Mouse (Mus musculus) neural tube, embryonic 12.5 days (tissue): ENCODE data around the gene Barx1. TPM values are rescaled to one million over a fixed set of nuclear protein-coding genes. Genes with fewer than 3 reads are reported as not detected.

Source experiments
- ATAC-seq: fragments of 200-750 bp; cut with Nextera tagmentation; 2 replicates; pipeline ENCODE4 v1.8.0; 2017; ENCODE audit warnings: low read depth, mild to moderate bottlenecking, moderate TSS enrichment, moderate library complexity; ENCODE audit not compliant: low FRiP score
- H3K27ac ChIP-seq: fragments of 300-500 bp; sonication (generic); 2 replicates; pipeline ENCODE4 v1.5.1; 2016
- H3K27me3 ChIP-seq: fragments of 300-500 bp; sonication (generic); replicated peaks from 2 replicates; pipeline ENCODE4 v1.6.1; 2016; ENCODE audit warnings: mild to moderate bottlenecking
- H3K36me3 ChIP-seq: fragments of 300-500 bp; sonication (generic); 2 replicates; pipeline ENCODE4 v1.6.1; 2016; ENCODE audit warnings: mild to moderate bottlenecking
- H3K4me1 ChIP-seq: fragments of 300-500 bp; sonication (generic); 2 replicates; pipeline ENCODE4 v1.6.1; 2016
- H3K4me2 ChIP-seq: fragments of 300-500 bp; sonication (generic); replicated peaks from 2 replicates; pipeline ENCODE4 v1.6.1; 2016; ENCODE audit warnings: mild to moderate bottlenecking
- H3K4me3 ChIP-seq: fragments of 300-500 bp; sonication (generic); 2 replicates; pipeline ENCODE4 v1.5.1; 2016
- H3K9ac ChIP-seq: fragments of 300-500 bp; sonication (generic); 2 replicates; pipeline ENCODE4 v1.6.1; 2016; ENCODE audit warnings: mild to moderate bottlenecking
- H3K9me3 ChIP-seq: fragments of 300-500 bp; sonication (generic); 2 replicates; pipeline ENCODE4 v1.6.1; 2016; ENCODE audit warnings: mild to moderate bottlenecking
- WGBS: fragments of 180-500 bp; shearing (Covaris S2); methylation state at CpG from one replicate; pipeline ENCODE4 v1.1.7; 2016; 5-methylcytosine and 5-hydroxymethylcytosine counted together
- polyA plus RNA-seq: library from polyadenylated mRNA; unstranded; fragments of >200 nt; fragmentation: Nextera tagmentation; extraction: Ambion mirVana; gene quantifications from 2 replicates; pipeline ENCODE4 v1.2.1, GENCODE M21; 2016

The Barx1 gene
- polyA plus RNA-seq: 0.14 TPM in 1 of 2 replicates, not detected in the other

GRCm38 (mm10) chr13:48662431-48663143 is at the start of gene Barx1:
TSS of gene Barx1 (plus strand) at chr13:48662998.
- 0 out of 2 replicates have a peak within 1 kb of the TSS, but pooled peaks have one; percentile 8 for H3K9ac ChIP-seq
- WGBS: under 1% methylated on average over 62 of the region's 73 CpGs
- no peaks in the 10 kb centered on the region for H3K36me3 ChIP-seq
- no peak within 1 kb of the TSS for H3K27ac ChIP-seq
- H3K9me3 ChIP-seq: no peaks in the 10 kb centered on the region
- peak within 1 kb of the TSS; percentile 36 for H3K4me3 ChIP-seq
- ATAC-seq: peak; percentile 39; the same call in 1 of the 2 replicates
- H3K4me1 ChIP-seq: peaks cover 25% of the 10 kb centered on the region
- H3K4me2 ChIP-seq: peak within 1 kb of the TSS; percentile 65
- peaks cover 97% of the 10 kb centered on the region for H3K27me3 ChIP-seq

- Histone ChIP-seq H3K36me3 (peaks cover 5% of the 10 kb centered on the region), H3K4me2 (no peak overlapping the region), H3K27ac (no peak overlapping the region), H3K9ac (no peak overlapping the region), H3K4me3 (no peak overlapping the region), H3K27me3 (no peaks in the 10 kb centered on the region), H3K9me3 (peaks cover 10% of the 10 kb centered on the region; the same call in 1 of the 2 replicates), H3K4me1 (0 out of 2 replicates have a peak, but pooled peaks cover 4% of the 10 kb centered on the region)
- WGBS: 88% methylated on average over 2 of the region's 2 CpGs
- ATAC-seq: no peak
These were observed 48.3 kb upstream of the Barx1 start for GRCm38 (mm10) chr13:48614525-48614924.

DNA sequence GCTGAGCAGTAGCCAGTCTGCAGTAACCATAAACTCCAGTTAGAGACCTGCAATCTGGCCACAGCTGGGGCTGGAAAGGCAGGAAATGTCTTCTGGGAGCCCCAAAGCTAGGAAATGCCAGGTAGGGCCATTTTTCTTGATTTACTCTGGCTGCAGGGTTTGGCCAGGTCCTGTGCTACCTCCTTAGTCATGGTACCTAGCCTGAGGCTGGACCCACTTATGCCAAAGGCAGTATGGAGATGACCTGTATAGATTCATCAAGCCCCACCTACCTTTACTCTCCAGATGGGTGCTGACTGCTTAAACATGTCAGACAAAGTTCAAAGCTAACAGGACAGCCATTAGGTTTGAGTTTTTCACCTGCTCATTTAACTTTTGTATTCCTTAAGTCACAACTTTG is 45.0 kb upstream of the Barx1 start:
- Histone ChIP-seq H3K9ac (no peak overlapping the region), H3K27me3 (no peaks in the 10 kb centered on the region), H3K4me3 (no peak overlapping the region), H3K36me3 (peaks cover 5% of the 10 kb centered on the region), H3K4me1 (0 out of 2 replicates have a peak, but pooled peaks cover 4% of the 10 kb centered on the region), H3K9me3 (peaks cover 10% of the 10 kb centered on the region; the same call in 1 of the 2 replicates), H3K27ac (no peak overlapping the region), H3K4me2 (no peak overlapping the region)
- ATAC-seq: no peak

GRCm38 (mm10) chr13:48618890-48619289 is 43.9 kb upstream of the Barx1 start:
- H3K4me1 ChIP-seq: 0 out of 2 replicates have a peak, but pooled peaks cover 4% of the 10 kb centered on the region
- no peaks in the 10 kb centered on the region for H3K27me3 ChIP-seq
- H3K4me3 ChIP-seq: no peak overlapping the region
- peaks cover 10% of the 10 kb centered on the region; the same call in 1 of the 2 replicates for H3K9me3 ChIP-seq
- peaks cover 5% of the 10 kb centered on the region for H3K36me3 ChIP-seq
- WGBS: 83% methylated on average over 4 of the region's 4 CpGs
- H3K9ac ChIP-seq: no peak overlapping the region
- H3K4me2 ChIP-seq: no peak overlapping the region
- no peak overlapping the region for H3K27ac ChIP-seq
- no peak for ATAC-seq

DNA sequence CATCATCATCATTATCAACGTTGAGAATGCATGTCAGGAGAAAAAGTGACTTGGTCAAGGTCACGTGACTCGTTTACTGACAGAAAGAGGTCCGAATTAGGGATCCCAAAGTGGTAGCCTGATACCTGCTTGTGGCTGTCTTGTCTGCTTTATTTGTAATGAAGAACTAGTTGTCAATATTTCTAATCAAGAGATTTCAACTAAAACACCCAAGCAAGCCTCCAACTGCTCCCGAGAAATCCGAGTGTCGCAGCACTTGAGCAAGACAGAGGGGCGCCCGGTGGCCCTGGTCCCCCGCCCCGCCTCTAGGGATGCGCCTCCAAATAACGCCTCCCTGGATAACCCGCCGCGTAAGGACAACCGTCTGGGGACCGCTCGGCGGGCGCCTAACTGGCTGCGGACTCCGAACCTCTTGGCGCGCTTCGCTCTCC is 37.8 kb upstream of the Barx1 start:
- peak; percentile 85 for ATAC-seq
- H3K4me2 ChIP-seq: peak overlapping the region; percentile 75
- H3K9ac ChIP-seq: peak overlapping the region; percentile 83
- no peaks in the 10 kb centered on the region for H3K9me3 ChIP-seq
- WGBS: 2% methylated on average over 26 of the region's 26 CpGs
- H3K36me3 ChIP-seq: no peaks in the 10 kb centered on the region
- H3K27me3 ChIP-seq: no peaks in the 10 kb centered on the region; the same call in 1 of the 2 replicates
- peak overlapping the region; percentile 64 for H3K27ac ChIP-seq
- peaks cover 4% of the 10 kb centered on the region for H3K4me1 ChIP-seq
- H3K4me3 ChIP-seq: peak overlapping the region; percentile 67

- Histone ChIP-seq H3K27me3 (no peaks in the 10 kb centered on the region; the same call in 1 of the 2 replicates), H3K36me3 (no peaks in the 10 kb centered on the region), H3K4me1 (peaks cover 4% of the 10 kb centered on the region), H3K4me3 (peak within 1 kb of the TSS; percentile 67), H3K9me3 (no peaks in the 10 kb centered on the region), H3K27ac (peak within 1 kb of the TSS; percentile 64), H3K4me2 (peak within 1 kb of the TSS; percentile 75), H3K9ac (peak within 1 kb of the TSS; percentile 83)
- 3% methylated on average over 76 of the region's 76 CpGs for whole genome bisulfite sequencing
- peak; percentile 99 for ATAC-seq
These were observed 37.2 kb upstream of the Barx1 start, which contains the start of gene Ptpdc1 for GRCm38 (mm10) chr13:48625433-48626184. TSS of gene Ptpdc1 (minus strand) at chr13:48625664.

DNA sequence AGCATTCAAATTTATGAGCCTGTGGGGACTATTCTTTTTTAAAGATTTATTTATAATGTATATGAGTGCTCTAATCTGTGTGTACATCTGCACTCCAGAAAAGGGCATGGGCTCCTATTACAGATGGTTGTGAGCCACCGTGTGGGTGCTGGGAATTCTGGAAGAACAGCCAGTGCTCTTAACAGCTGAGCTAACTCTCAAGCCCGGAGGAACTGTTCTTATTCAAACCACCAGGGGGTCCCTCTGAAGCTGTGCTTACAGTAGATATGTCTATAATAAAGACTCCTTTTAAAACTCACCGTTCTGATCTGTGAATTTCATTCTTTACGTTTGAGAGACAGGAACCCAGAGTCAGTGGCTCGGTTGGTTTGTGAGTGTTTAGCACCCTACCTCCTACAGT is 31.1 kb upstream of the Barx1 start:
- no peak for ATAC-seq
- no peaks in the 10 kb centered on the region for H3K4me1 ChIP-seq
- WGBS: 76% methylated on average over 5 of the region's 5 CpGs

DNA sequence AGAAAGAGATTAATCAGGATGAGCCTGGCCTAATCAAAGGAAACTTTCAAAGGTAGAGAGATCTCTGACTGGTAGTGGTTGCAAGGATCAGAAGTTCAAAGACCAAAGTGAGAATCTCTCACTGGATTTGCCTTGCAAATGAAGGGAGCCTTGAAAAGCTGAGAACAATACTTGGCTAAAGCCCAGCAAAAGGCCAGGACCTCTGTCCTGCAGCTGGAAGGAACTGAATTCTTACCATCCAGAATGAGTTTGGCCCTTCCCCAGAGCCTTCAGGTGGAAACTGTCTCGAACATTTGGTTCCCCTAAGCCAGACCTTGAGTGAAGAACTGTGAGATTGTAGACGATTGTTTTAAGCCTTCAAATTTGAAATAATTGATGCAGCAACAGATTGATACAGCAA is 25.1 kb upstream of the Barx1 start:
- WGBS: 58% methylated on average over 2 of the region's 2 CpGs
- no peaks in the 10 kb centered on the region for H3K36me3 ChIP-seq
- H3K9ac ChIP-seq: no peak overlapping the region
- no peak overlapping the region for H3K4me3 ChIP-seq
- no peaks in the 10 kb centered on the region for H3K4me1 ChIP-seq
- ATAC-seq: no peak
- no peak overlapping the region for H3K27ac ChIP-seq
- H3K9me3 ChIP-seq: no peaks in the 10 kb centered on the region
- no peak overlapping the region for H3K4me2 ChIP-seq
- no peaks in the 10 kb centered on the region for H3K27me3 ChIP-seq

More for the DNA sequence above, 31.1 kb upstream of the Barx1 start:
- Histone ChIP-seq H3K27me3 (no peaks in the 10 kb centered on the region), H3K4me3 (no peak overlapping the region), H3K27ac (no peak overlapping the region), H3K9ac (no peak overlapping the region), H3K4me2 (no peak overlapping the region), H3K36me3 (no peaks in the 10 kb centered on the region), H3K9me3 (no peaks in the 10 kb centered on the region)

GRCm38 (mm10) chr13:48639570-48639969 is 23.2 kb upstream of the Barx1 start:
- Histone ChIP-seq H3K9me3 (no peaks in the 10 kb centered on the region), H3K4me3 (no peak overlapping the region), H3K27me3 (no peaks in the 10 kb centered on the region), H3K36me3 (no peaks in the 10 kb centered on the region), H3K4me2 (no peak overlapping the region), H3K9ac (no peak overlapping the region), H3K4me1 (no peaks in the 10 kb centered on the region), H3K27ac (no peak overlapping the region)
- no peak for ATAC-seq

GRCm38 (mm10) chr13:48643072-48643471 is 19.7 kb upstream of the Barx1 start:
- Histone ChIP-seq H3K36me3 (no peaks in the 10 kb centered on the region), H3K4me1 (no peaks in the 10 kb centered on the region), H3K27ac (no peak overlapping the region), H3K4me2 (no peak overlapping the region), H3K9ac (no peak overlapping the region), H3K9me3 (no peaks in the 10 kb centered on the region), H3K27me3 (no peaks in the 10 kb centered on the region), H3K4me3 (no peak overlapping the region)
- ATAC-seq: no peak
- 91% methylated on average over 6 of the region's 6 CpGs for WGBS

GRCm38 (mm10) chr13:48643991-48644390 is 18.8 kb upstream of the Barx1 start:
- WGBS: 20% methylated on average over 3 of the region's 3 CpGs
- Histone ChIP-seq H3K36me3 (no peaks in the 10 kb centered on the region), H3K27me3 (no peaks in the 10 kb centered on the region)

DNA sequence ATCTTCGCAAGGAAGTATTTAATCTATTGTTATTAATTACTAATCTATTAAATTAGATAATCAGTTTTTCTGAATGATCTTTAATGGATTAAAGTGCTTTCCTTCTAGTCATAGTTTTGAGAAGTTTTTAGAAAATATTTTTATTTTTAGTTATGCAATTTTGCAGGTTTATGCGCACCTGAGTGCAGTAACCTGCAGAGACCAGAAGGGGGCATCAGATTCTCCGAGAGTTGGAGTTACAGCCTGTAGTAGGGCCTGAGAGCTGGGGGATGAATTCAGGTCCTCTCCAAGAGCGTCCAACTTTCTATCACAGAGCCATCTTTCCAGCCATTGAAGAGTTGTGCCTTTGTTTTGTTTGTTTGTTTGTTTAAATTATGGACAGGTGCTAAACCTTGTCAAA is 16.1 kb upstream of the Barx1 start:
- Histone ChIP-seq H3K9me3 (no peaks in the 10 kb centered on the region), H3K4me1 (no peaks in the 10 kb centered on the region), H3K27ac (no peak overlapping the region), H3K9ac (no peak overlapping the region), H3K4me2 (no peak overlapping the region), H3K36me3 (no peaks in the 10 kb centered on the region), H3K4me3 (no peak overlapping the region), H3K27me3 (peaks cover 1% of the 10 kb centered on the region; the same call in 1 of the 2 replicates)
- no peak for ATAC-seq
- WGBS: 92% methylated on average over 4 of the region's 4 CpGs

More at GRCm38 (mm10) chr13:48643991-48644390, 18.8 kb upstream of the Barx1 start:
- no peak for ATAC-seq
- Histone ChIP-seq H3K9me3 (no peaks in the 10 kb centered on the region), H3K4me3 (no peak overlapping the region), H3K4me1 (no peaks in the 10 kb centered on the region), H3K9ac (no peak overlapping the region), H3K27ac (no peak overlapping the region), H3K4me2 (no peak overlapping the region)
